Mouse (Mus musculus): ENCODE measurements around the gene Gm43738.

- TF ChIP-seq CTCF (IDR thresholded peaks at IDR 0.05; ENCODE audit: low read depth, low read length) (no peak), POLR2A (IDR thresholded peaks at IDR 0.05; ENCODE audit: insufficient read depth, low read length) (no peak), EP300 (IDR thresholded peaks at IDR 0.05; ENCODE audit: insufficient read depth, low read depth, low read length) (no peak)
Observed at GRCm38 (mm10) chr3:89106881-89107280, 6.0 kb upstream of the Gm43738 start.

Measured in ES-Bruce4 (cell line).